Mouse (Mus musculus) embryonic facial prominence, embryonic 11.5 days (tissue): ENCODE data around the gene Ap3b1. TPM values are rescaled to one million over a fixed set of nuclear protein-coding genes. Genes with fewer than 3 reads are reported as not detected.

ENCODE experiments used
- ATAC-seq: fragments of 200-750 bp; cut with Nextera tagmentation; replicated peaks from 2 replicates; pipeline ENCODE4 v1.8.0; 2017; ENCODE audit warnings: low read depth; ENCODE audit not compliant: insufficient number of reproducible peaks, low FRiP score, low TSS enrichment
- DNase-seq: peaks from one replicate; pipeline ENCODE4 v3.0.0-alpha.2; 2015; ENCODE audit warnings: low spot score
- H3K27ac ChIP-seq: fragments of 300-500 bp; sonication (generic); replicated peaks from 2 replicates; pipeline ENCODE4 v1.5.1; 2014; ENCODE audit warnings: mild to moderate bottlenecking, low read depth, low read length, control low read depth
- H3K27me3 ChIP-seq: fragments of 300-500 bp; sonication (generic); 2 replicates; pipeline ENCODE4 v1.6.1; 2014; ENCODE audit warnings: mild to moderate bottlenecking, low read length, moderate library complexity, mixed read lengths; ENCODE audit not compliant: control insufficient read depth, insufficient read depth
- H3K36me3 ChIP-seq: fragments of 300-500 bp; sonication (generic); replicated peaks from 2 replicates; pipeline ENCODE4 v1.6.1; 2014; ENCODE audit warnings: low read depth, mild to moderate bottlenecking, low read length, moderate library complexity, mixed read lengths; ENCODE audit not compliant: control insufficient read depth, insufficient read depth
- H3K4me1 ChIP-seq: fragments of 300-500 bp; sonication (generic); 2 replicates; pipeline ENCODE4 v1.6.1; 2014; ENCODE audit warnings: low read length, mixed read lengths; ENCODE audit not compliant: control insufficient read depth, insufficient read depth
- H3K4me2 ChIP-seq: fragments of 300-500 bp; sonication (generic); 2 replicates; pipeline ENCODE4 v1.6.1; 2014; ENCODE audit warnings: low read depth, mild to moderate bottlenecking, control low read depth, low read length, moderate library complexity
- H3K4me3 ChIP-seq: fragments of 300-500 bp; sonication (generic); 2 replicates; pipeline ENCODE4 v1.5.1; 2014; ENCODE audit warnings: low read depth, low read length, control low read depth
- H3K9ac ChIP-seq: fragments of 300-500 bp; sonication (generic); replicated peaks from 2 replicates; pipeline ENCODE4 v1.6.1; 2014; ENCODE audit warnings: mild to moderate bottlenecking, control low read depth, low read length
- H3K9me3 ChIP-seq: fragments of 300-500 bp; sonication (generic); replicated peaks from 2 replicates; pipeline ENCODE4 v1.6.1; 2016; ENCODE audit warnings: mild to moderate bottlenecking, low read length, inconsistent platforms, mixed read lengths; ENCODE audit not compliant: control insufficient read depth
- WGBS: fragments of 180-500 bp; shearing (Covaris S2); extraction: QIAGEN DNeasy Blood & Tissue Kit; methylation state at CpG from one replicate; pipeline ENCODE4 v1.1.7; 2014; 5-methylcytosine and 5-hydroxymethylcytosine counted together
- microRNA-seq: library from miRNA; unstranded; fragments of <30 nt; microRNA quantifications from one replicate; pipeline ENCODE4, GENCODE M21; 2016; ENCODE audit warnings: borderline number of aligned reads
- polyA plus RNA-seq: library from polyadenylated mRNA; unstranded; fragments of >200 nt; fragmentation: Nextera tagmentation; extraction: Ambion mirVana; gene quantifications from 2 replicates; pipeline ENCODE4 v1.2.1, GENCODE M21; 2014

Ap3b1 gene
- polyA plus RNA-seq, 1 experiment from 2014 or later, result 43.4 TPM

DNA sequence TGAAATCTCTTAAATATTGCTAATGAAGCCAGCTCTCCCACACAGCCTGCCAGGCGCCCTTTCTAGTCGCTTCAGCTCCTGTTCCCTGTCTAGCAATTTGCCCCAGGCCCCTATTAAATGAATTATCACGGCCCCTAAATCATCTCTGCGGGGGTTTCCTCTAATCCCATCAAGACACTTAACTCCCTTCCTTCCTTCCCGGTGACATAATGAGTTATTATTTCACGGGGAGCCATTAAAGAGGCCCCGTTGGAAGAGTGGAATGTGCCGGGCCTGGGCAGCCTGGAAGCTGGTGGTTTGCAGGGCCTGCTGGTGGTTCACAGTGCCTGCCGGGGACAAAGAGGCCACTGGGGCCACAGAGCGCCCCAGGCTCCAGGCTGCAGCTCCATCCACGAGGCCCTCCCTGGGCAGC is 249.7 kb downstream of the Ap3b1 start:
- Histone ChIP-seq H3K36me3 (no peaks in the 10 kb centered on the region), H3K9ac (no peak overlapping the region), H3K4me3 (no peak overlapping the region), H3K4me1 (peaks cover 5% of the 10 kb centered on the region; the same call in 1 of the 2 replicates), H3K4me2 (no peak overlapping the region), H3K9me3 (no peaks in the 10 kb centered on the region), H3K27ac (no peak overlapping the region), H3K27me3 (no peaks in the 10 kb centered on the region)
- ATAC-seq, result peak; percentile 76
- 7% methylated on average over 11 of the region's 11 CpGs for WGBS
- peak; percentile 54 for DNase-seq

- DNase-seq (no peak), ATAC-seq (no peak)
- Histone ChIP-seq H3K4me3 (no peak overlapping the region), H3K36me3 (no peaks in the 10 kb centered on the region), H3K27me3 (no peaks in the 10 kb centered on the region), H3K9me3 (no peaks in the 10 kb centered on the region), H3K27ac (no peak overlapping the region), H3K4me1 (peaks cover 5% of the 10 kb centered on the region; the same call in 1 of the 2 replicates), H3K9ac (no peak overlapping the region), H3K4me2 (no peak overlapping the region)
- 37% methylated on average over 10 of the region's 10 CpGs for WGBS
These were observed 250.2 kb downstream of the Ap3b1 start for GRCm38 (mm10) chr13:94608947-94609346.

Small RNAs within 50 kb of the gene (microRNA-seq; reads per million reads assigned to microRNA genes)
- not detected for gene Gm25109

Other genes starting within 250 kb of the Ap3b1 start
- 26.2 and 29.6 TPM in 2 replicates for gene Scamp1, start 73.1 kb upstream of the Ap3b1 start, polyA plus RNA-seq